Mouse (Mus musculus): Measurements from ENCODE around the gene Vmn1r33. TPM values are rescaled to one million over a fixed set of nuclear protein-coding genes. Genes with fewer than 3 reads are reported as not detected.

The Vmn1r33 gene
- polyA plus RNA-seq (2017; shearing (Covaris generic)), result not detected

DNA sequence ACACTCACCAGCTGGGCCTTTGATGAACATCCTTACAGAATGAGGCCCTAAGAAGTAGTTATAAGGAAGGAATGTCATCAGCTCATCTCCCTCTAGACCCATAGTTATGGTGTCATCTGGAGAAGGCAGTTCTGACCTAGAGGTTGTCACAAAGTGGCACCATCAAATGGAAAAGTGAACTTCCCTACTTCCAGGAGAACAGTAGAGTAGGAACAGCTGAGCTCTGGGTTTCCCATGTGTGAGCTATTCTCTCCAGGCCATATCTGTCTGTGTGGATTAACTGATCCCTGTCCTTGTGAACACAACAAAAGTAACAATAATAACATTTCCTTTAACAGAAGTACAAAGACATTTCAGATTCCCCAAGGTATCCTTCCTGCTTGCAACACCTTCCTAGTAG is at the start of gene Vmn1r33:
Gene Vmn1r33, minus strand, starts transcription at position 101 of the 400 bp plus-strand sequence.

GRCm38 (mm10) chr6:66643779-66644178 is 25.7 kb upstream of the Vmn1r33 start, which contains the start of gene Vmn1r34:
Gene Vmn1r34 (minus strand): TSS chr6:66643879.

Other genes starting within 250 kb of the Vmn1r33 start
- gene Mad2l1, start 82.9 kb downstream of the Vmn1r33 start, polyA plus RNA-seq (2017; shearing (Covaris generic)), result 14.4 TPM
- not detected for gene Vmn1r32, start 58.2 kb downstream of the Vmn1r33 start, polyA plus RNA-seq (2017; shearing (Covaris generic))
- not detected for gene Vmn1r34, start 25.6 kb upstream of the Vmn1r33 start, polyA plus RNA-seq (2017; shearing (Covaris generic))
- gene Vmn1r35, start 67.6 kb upstream of the Vmn1r33 start, polyA plus RNA-seq (2017; shearing (Covaris generic)), result not detected
- gene Vmn1r36, start 100.9 kb upstream of the Vmn1r33 start, polyA plus RNA-seq (2017; shearing (Covaris generic)), result not detected
- not detected for gene Vmn1r37, start 111.1 kb upstream of the Vmn1r33 start, polyA plus RNA-seq (2017; shearing (Covaris generic))
- gene Vmn1r38, start 164.3 kb upstream of the Vmn1r33 start, polyA plus RNA-seq (2017; shearing (Covaris generic)), result 0.10 TPM
- not detected for gene Vmn1r39, start 192.3 kb upstream of the Vmn1r33 start, polyA plus RNA-seq (2017; shearing (Covaris generic))

Data from naive thymus-derived CD4-positive, alpha-beta T cell, adult 5 months (primary cell).